8 mouse cellular contexts compared by ENCODE assay signal in the genomic region with DNA sequence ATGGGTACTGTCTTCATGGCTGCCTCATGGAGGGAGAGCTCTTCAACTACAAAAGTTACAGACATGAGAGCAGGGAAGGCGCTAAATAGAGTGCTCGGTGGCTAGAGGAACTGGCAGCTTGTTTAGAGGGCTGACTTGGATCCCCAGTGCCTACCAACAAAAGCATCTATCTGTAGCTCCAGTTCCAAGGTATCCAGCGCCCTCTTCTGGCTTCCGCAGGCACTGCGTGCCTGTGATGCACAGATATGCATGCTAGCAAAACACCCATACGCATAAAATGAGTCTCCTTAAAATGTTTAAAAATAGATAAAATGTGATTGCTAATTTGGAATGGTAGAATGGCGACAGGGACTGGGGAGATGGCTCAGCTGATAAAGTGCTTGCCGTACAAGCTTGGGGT. TPM values are rescaled to one million over a fixed set of nuclear protein-coding genes. Genes with fewer than 3 reads are reported as not detected.
A peak's percentile ranks its signal among the peaks of the same experiment; 100 is the strongest.
DNase-seq lines count a peak whose midpoint lies in the region; ATAC-seq and TF ChIP-seq lines count a peak whose summit lies in the region.
"Had no signal": no experiment of that assay in that cellular context is flagged by ENCODE, and none has a peak within 500 bp of the region (broad histone marks: within the 10 kb centered on the region; RNA-seq: fewer than 3 reads in every experiment).

No protein-coding gene starts in this region.

- no peaks in the 10 kb centered on the region for H3K36me3 ChIP-seq in intestine, postnatal 0 days (ENCODE audit: control insufficient read depth, insufficient read depth)
- H3K36me3 ChIP-seq in intestine, embryonic 16.5 days (ENCODE audit: control insufficient read depth, insufficient read depth, low read length), result no peaks in the 10 kb centered on the region
- H3K36me3 ChIP-seq in midbrain, embryonic 14.5 days (ENCODE audit: control insufficient read depth, insufficient read depth, low read length), result no peaks in the 10 kb centered on the region

- ATAC-seq in intestine, postnatal 0 days, result no peak
- no peak for ATAC-seq in intestine, embryonic 16.5 days
- no peak for ATAC-seq in midbrain, embryonic 14.5 days (ENCODE audit: low FRiP score, low TSS enrichment)
- ATAC-seq: inflammation-experienced regulatory T-cells, adult 6 months had no signal

- no peak overlapping the region for H3K9ac ChIP-seq in intestine, postnatal 0 days (ENCODE audit: low read depth, low read length)
- H3K9ac ChIP-seq in intestine, embryonic 16.5 days (ENCODE audit: low read depth, low read length), result no peak overlapping the region
- no peak overlapping the region for H3K9ac ChIP-seq in midbrain, embryonic 14.5 days (replicated peaks; ENCODE audit: low read length)

- TF ChIP-seq CTCF in intestine, postnatal 0 days (IDR thresholded peaks at IDR 0.05; ENCODE audit: low read depth), result peak; percentile 56
- TF ChIP-seq CTCF in bone marrow, adult 2 months (IDR thresholded peaks at IDR 0.05; ENCODE audit: control insufficient read depth, insufficient read depth, low read length), result peak; percentile 53

- 69% methylated on average over 8 of the region's 8 CpGs for WGBS in intestine, postnatal 0 days
- WGBS in intestine, embryonic 16.5 days, result 65% methylated on average over 8 of the region's 8 CpGs
- WGBS in bone marrow, adult 2 months, result 73% methylated on average over 8 of the region's 8 CpGs
- WGBS in midbrain, embryonic 14.5 days, result 67% methylated on average over 8 of the region's 8 CpGs

- peak; percentile 50 for DNase-seq in right cerebral cortex, postnatal 14 days
- no peak for DNase-seq in right cerebral cortex, postnatal 36 days (ENCODE audit: low spot score in 2 of 2)
- DNase-seq in thymus, postnatal 36 days, result peak; percentile 37
- DNase-seq in midbrain, embryonic 14.5 days, result no peak

- H3K9me3 ChIP-seq in intestine, postnatal 0 days (ENCODE audit: control insufficient read depth), result no peaks in the 10 kb centered on the region
- H3K9me3 ChIP-seq in intestine, embryonic 16.5 days (ENCODE audit: control insufficient read depth, low read length), result no peaks in the 10 kb centered on the region
- no peaks in the 10 kb centered on the region for H3K9me3 ChIP-seq in midbrain, embryonic 14.5 days (ENCODE audit: control insufficient read depth, low read length)

- no peak overlapping the region for H3K4me3 ChIP-seq in intestine, postnatal 0 days (ENCODE audit: low read depth, low read length)
- H3K4me3 ChIP-seq in intestine, embryonic 16.5 days (ENCODE audit: low read length), result no peak overlapping the region
- no peak overlapping the region for H3K4me3 ChIP-seq in bone marrow, adult 2 months (replicated peaks; ENCODE audit: control insufficient read depth, low read depth, low read length)
- no peak overlapping the region for H3K4me3 ChIP-seq in midbrain, embryonic 14.5 days (replicated peaks; ENCODE audit: low read depth, low read length)

- no peak overlapping the region for H3K4me2 ChIP-seq in intestine, postnatal 0 days (replicated peaks; ENCODE audit: low read depth)
- H3K4me2 ChIP-seq in intestine, embryonic 16.5 days (ENCODE audit: low read depth, low read length), result no peak overlapping the region
- no peak overlapping the region for H3K4me2 ChIP-seq in midbrain, embryonic 14.5 days (ENCODE audit: low read length)

- no peaks in the 10 kb centered on the region for H3K4me1 ChIP-seq in intestine, postnatal 0 days (replicated peaks; ENCODE audit: control insufficient read depth, insufficient read depth, low read length)
- H3K4me1 ChIP-seq in intestine, embryonic 16.5 days (ENCODE audit: control insufficient read depth, insufficient read depth, low read length), result no peaks in the 10 kb centered on the region
- no peaks in the 10 kb centered on the region; the same call in 1 of the 2 replicates for H3K4me1 ChIP-seq in bone marrow, adult 2 months (ENCODE audit: control insufficient read depth, insufficient read depth, low read length)
- H3K4me1 ChIP-seq in midbrain, embryonic 14.5 days (ENCODE audit: control insufficient read depth, insufficient read depth, low read length), result no peaks in the 10 kb centered on the region

- H3K27ac ChIP-seq in intestine, postnatal 0 days (ENCODE audit: low read depth, low read length), result no peak overlapping the region
- no peak overlapping the region for H3K27ac ChIP-seq in intestine, embryonic 16.5 days (ENCODE audit: low read length)
- no peak overlapping the region for H3K27ac ChIP-seq in bone marrow, adult 2 months (ENCODE audit: control insufficient read depth, insufficient read depth, low read depth, low read length, poor library complexity)
- H3K27ac ChIP-seq in midbrain, embryonic 14.5 days (replicated peaks; ENCODE audit: low read depth, low read length), result no peak overlapping the region

- no peak for TF ChIP-seq POLR2A in bone marrow, adult 2 months (IDR thresholded peaks at IDR 0.05; ENCODE audit: borderline replicate concordance, control insufficient read depth, low read depth, low read length)

- H3K27me3 ChIP-seq in intestine, postnatal 0 days (replicated peaks; ENCODE audit: control insufficient read depth, insufficient read depth, low read length), result no peaks in the 10 kb centered on the region
- H3K27me3 ChIP-seq in intestine, embryonic 16.5 days (replicated peaks; ENCODE audit: control insufficient read depth, insufficient read depth, low read length), result no peaks in the 10 kb centered on the region
- H3K27me3 ChIP-seq in midbrain, embryonic 14.5 days (ENCODE audit: control insufficient read depth, insufficient read depth, low read length), result no peaks in the 10 kb centered on the region

RNA-seq across cellular contexts. Expression of gene Dscaml1, which starts 5.2 kb away (rescaled TPM):
- 0.08 and 0.09 TPM in 2 replicates for polyA plus RNA-seq in intestine, postnatal 0 days (2015; fragmentation: Nextera tagmentation; extraction: Ambion mirVana)
- 0.29 and 0.33 TPM in 2 replicates for polyA plus RNA-seq in intestine, embryonic 16.5 days (2015; fragmentation: Nextera tagmentation; extraction: Ambion mirVana)
- not detected in 2 replicates for polyA plus RNA-seq in bone marrow, adult 2 months (2011; ENCODE audit: insufficient read depth, insufficient read length, low replicate concordance, missing spikeins)
- 12.4 and 14.8 TPM in 2 replicates for polyA plus RNA-seq in midbrain, embryonic 14.5 days (2014; fragmentation: Nextera tagmentation; extraction: Ambion mirVana)
- polyA plus RNA-seq: inflammation-experienced regulatory T-cells, adult 6 months had no signal

RNA-seq across cellular contexts. Expression of gene Fxyd2, which starts 21.7 kb away (rescaled TPM):
- polyA plus RNA-seq in intestine, postnatal 0 days (2015; fragmentation: Nextera tagmentation; extraction: Ambion mirVana), result 1.2 and 1.7 TPM in 2 replicates
- polyA plus RNA-seq in intestine, embryonic 16.5 days (2015; fragmentation: Nextera tagmentation; extraction: Ambion mirVana), result 2.2 and 3.1 TPM in 2 replicates
- 10.6 TPM in 1 of 2 replicates, not detected in the other for polyA plus RNA-seq in bone marrow, adult 2 months (2011; ENCODE audit: insufficient read depth, insufficient read length, low replicate concordance, missing spikeins)
- 8.0 and 14.1 TPM in 2 replicates for polyA plus RNA-seq in midbrain, embryonic 14.5 days (2014; fragmentation: Nextera tagmentation; extraction: Ambion mirVana)

RNA-seq across cellular contexts. Expression of gene Fxyd6, which starts 51.2 kb away (rescaled TPM):
- polyA plus RNA-seq in intestine, postnatal 0 days (2015; fragmentation: Nextera tagmentation; extraction: Ambion mirVana), result 54.5 and 57.2 TPM in 2 replicates
- polyA plus RNA-seq in intestine, embryonic 16.5 days (2015; fragmentation: Nextera tagmentation; extraction: Ambion mirVana), result 65.8 and 66.7 TPM in 2 replicates
- 0.85 TPM in 1 of 2 replicates, not detected in the other for polyA plus RNA-seq in bone marrow, adult 2 months (2011; ENCODE audit: insufficient read depth, insufficient read length, low replicate concordance, missing spikeins)
- polyA plus RNA-seq in midbrain, embryonic 14.5 days (2014; fragmentation: Nextera tagmentation; extraction: Ambion mirVana), result 348 and 508 TPM in 2 replicates

Comparison
In these comparisons a context has a peak if more than half of its experiments do, and no peak if none do; other contexts are left out.
1. DNase-seq: peak in right cerebral cortex, postnatal 14 days (single experiment) and thymus, postnatal 36 days (2 of 2); none in right cerebral cortex, postnatal 36 days (0 of 2) and midbrain, embryonic 14.5 days (single experiment).
2. RNA of gene Dscaml1, which starts 5.2 kb away (polyA plus RNA-seq): 12.4 to 14.8 TPM in midbrain, embryonic 14.5 days; 0.29 to 0.33 TPM in intestine, embryonic 16.5 days, not detected in bone marrow, adult 2 months and 0.08 to 0.09 TPM in intestine, postnatal 0 days; every median in the first group is over 10 times any median in the second.
3. RNA of gene Fxyd6, which starts 51.2 kb away (polyA plus RNA-seq): 348 to 508 TPM in midbrain, embryonic 14.5 days, 65.8 to 66.7 TPM in intestine, embryonic 16.5 days and 54.5 to 57.2 TPM in intestine, postnatal 0 days; 0.85 TPM in bone marrow, adult 2 months; every median in the first group is over 10 times any median in the second.